Mouse (Mus musculus) spleen, adult 2 months (tissue): ENCODE measurements around the gene Dll4. TPM values are rescaled to one million over a fixed set of nuclear protein-coding genes. Genes with fewer than 3 reads are reported as not detected.

Experiments
- DNase-seq, 2 experiments: peaks; one replicate each; pipeline versions ENCODE4 v3.0.0 to v3.0.0-alpha.2; 2012 to 2021; ENCODE audit warnings: low spot score in 2 of 2, low read depth in 1 of 2
- H3K27ac ChIP-seq: fragments of 200-500 bp; 2 replicates; pipeline ENCODE4 v1.5.1; 2012; ENCODE audit warnings: low read length, inconsistent platforms; ENCODE audit not compliant: insufficient read depth
- H3K27me3 ChIP-seq: fragments of 200-500 bp; 2 replicates; pipeline ENCODE4 v1.6.1; 2012; ENCODE audit warnings: mild to moderate bottlenecking, moderate library complexity, low read length, inconsistent platforms; ENCODE audit not compliant: control insufficient read depth, insufficient read depth
- H3K36me3 ChIP-seq: fragments of 200-500 bp; 2 replicates; pipeline ENCODE4 v1.6.1; 2012; ENCODE audit warnings: mild to moderate bottlenecking, low read length, inconsistent platforms; ENCODE audit not compliant: control insufficient read depth, insufficient read depth
- H3K4me1 ChIP-seq: fragments of 200-500 bp; 2 replicates; pipeline ENCODE4 v1.6.1; 2011; ENCODE audit warnings: inconsistent platforms; ENCODE audit not compliant: control insufficient read depth, insufficient read depth, insufficient read length
- H3K4me3 ChIP-seq: fragments of 200-500 bp; 2 replicates; pipeline ENCODE4 v1.5.1; 2011; ENCODE audit warnings: mild to moderate bottlenecking, inconsistent platforms; ENCODE audit not compliant: insufficient read depth, insufficient read length; ENCODE audit errors: extremely low read depth
- CTCF ChIP-seq: fragments of 200-500 bp; IDR thresholded peaks from 2 replicates; pipeline ENCODE4 v1.5.1; 2011; ENCODE audit warnings: mild to moderate bottlenecking, inconsistent platforms; ENCODE audit not compliant: insufficient read depth, insufficient read length, insufficient replicate concordance; ENCODE audit errors: extremely low read depth
- POLR2A ChIP-seq: fragments of 200-500 bp; IDR thresholded peaks from 2 replicates; pipeline ENCODE4 v1.6.1; 2011; ENCODE audit warnings: low read depth, low read length, inconsistent platforms
- WGBS: fragments of 180-500 bp; shearing (Covaris S2); methylation state at CpG from one replicate; pipeline ENCODE4 v1.1.7; 2018; 5-methylcytosine and 5-hydroxymethylcytosine counted together
- polyA plus RNA-seq: library from polyadenylated mRNA; depleted of rRNA; stranded (reverse); fragments of >200 nt; gene quantifications from 2 replicates; pipeline ENCODE4 v1.2.3, GENCODE M21; 2012; rRNA removed

Dll4 gene
- polyA plus RNA-seq, 1 experiment, result 5.6 TPM

DNA sequence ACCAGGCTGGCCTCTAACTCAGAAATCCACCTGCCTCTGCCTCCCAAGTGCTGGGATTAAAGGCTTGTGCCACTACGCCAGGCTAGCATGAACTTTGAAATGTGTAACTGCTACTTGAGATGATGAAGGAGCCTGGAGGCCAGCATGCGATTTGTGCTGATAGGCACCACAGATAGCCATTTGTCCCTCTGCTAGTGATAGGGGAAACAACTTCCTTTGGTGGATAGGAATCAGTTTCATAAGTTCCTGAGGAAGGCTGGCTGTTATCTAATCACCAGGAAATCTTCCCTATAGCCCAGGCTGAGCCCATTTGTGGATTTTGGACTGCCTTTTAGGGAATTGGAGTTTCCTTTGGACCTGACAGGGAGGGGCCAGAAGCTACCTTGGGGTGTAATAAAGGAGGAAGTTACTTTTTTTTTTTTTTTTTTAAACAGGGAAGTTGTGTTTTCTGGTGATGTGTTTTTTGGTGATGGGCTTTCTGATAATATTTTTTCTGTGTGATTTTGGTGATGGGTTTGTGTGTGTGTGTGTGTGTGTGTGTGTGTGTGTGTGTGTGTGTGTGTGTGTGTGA, 34.2 kb downstream of the Dll4 start:
- TF ChIP-seq CTCF (no peak), POLR2A (no peak)
- 58% methylated on average over 2 of the region's 2 CpGs for WGBS
- H3K27ac ChIP-seq, result no peak overlapping the region
- no peaks in the 10 kb centered on the region for H3K27me3 ChIP-seq
- no peaks in the 10 kb centered on the region for H3K36me3 ChIP-seq
- H3K4me3 ChIP-seq, result no peak overlapping the region
- no peak for DNase-seq
- no peaks in the 10 kb centered on the region for H3K4me1 ChIP-seq

DNA sequence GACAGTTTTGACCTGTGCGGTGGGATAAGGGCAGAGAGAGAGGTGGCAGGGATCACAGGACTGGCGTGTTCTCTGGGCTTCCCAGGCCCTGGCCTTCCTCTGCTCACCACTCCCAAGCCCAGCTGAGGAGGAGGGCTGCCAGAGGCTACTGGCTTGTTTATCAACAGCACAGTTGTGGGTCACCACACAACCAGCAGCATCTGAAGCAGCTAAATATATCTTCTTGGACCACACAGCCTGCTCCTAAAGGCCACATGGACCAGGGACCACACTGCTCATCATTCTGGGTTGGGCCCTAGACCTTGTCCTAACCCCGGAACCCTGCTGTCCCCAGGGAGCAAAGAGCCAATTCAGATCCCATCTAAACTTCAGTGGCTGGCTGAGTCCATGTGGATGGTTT, 39.4 kb downstream of the Dll4 start:
- Histone ChIP-seq H3K36me3 (no peaks in the 10 kb centered on the region), H3K27me3 (no peaks in the 10 kb centered on the region), H3K4me3 (no peak overlapping the region), H3K27ac (no peak overlapping the region), H3K4me1 (no peaks in the 10 kb centered on the region)
- TF ChIP-seq POLR2A, result no peak
- TF ChIP-seq CTCF, result no peak
- no peak for DNase-seq
- WGBS, result 99% methylated on average over 3 of the region's 3 CpGs

DNA sequence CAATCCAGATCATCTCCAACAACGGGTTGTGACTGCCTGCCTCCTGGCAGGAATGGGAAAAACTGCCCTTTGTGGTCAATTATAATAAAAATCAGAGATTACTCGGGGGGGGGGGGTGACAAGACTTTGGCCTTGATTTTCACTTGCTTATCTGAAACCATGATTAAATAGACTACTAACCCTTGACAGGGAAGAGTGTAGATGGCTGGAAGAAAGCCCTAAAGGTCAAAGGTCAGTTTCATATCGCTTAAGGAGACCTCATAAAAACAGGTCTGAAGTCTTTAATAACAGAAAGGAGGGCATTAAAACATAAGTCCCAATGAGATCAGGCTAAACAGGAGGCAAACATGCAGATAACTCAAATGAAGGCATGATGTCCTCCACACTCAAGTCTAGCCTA, 41.8 kb downstream of the Dll4 start:
- H3K36me3 ChIP-seq, result peaks cover 3% of the 10 kb centered on the region
- TF ChIP-seq POLR2A, result no peak
- no peak for TF ChIP-seq CTCF
- no peak overlapping the region for H3K4me3 ChIP-seq
- no peak overlapping the region for H3K27ac ChIP-seq
- DNase-seq, result no peak
- H3K4me1 ChIP-seq, result no peaks in the 10 kb centered on the region
- H3K27me3 ChIP-seq, result no peaks in the 10 kb centered on the region
- 84% methylated on average over 3 of the region's 3 CpGs for WGBS

DNA sequence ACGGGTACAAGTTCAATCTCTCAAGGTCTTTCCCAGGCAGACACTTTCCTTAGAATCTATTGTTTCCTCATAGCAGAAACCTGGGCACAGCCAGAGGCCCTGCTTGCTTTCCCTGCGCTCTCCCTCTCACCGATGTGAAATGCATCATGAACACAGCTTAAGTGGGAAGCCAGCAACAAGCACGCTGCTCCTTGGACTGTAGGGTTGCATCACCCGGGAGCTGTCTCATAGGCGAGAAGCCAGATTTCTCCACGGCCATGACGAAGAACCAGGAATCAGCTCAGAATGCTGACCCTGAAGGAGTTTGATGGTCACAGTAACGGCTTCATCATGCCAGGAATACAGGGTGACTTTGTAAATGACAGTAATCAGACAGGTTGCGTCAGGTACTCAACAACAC, 44.5 kb downstream of the Dll4 start:
- Histone ChIP-seq H3K36me3 (peaks cover 12% of the 10 kb centered on the region), H3K27ac (no peak overlapping the region), H3K4me1 (no peaks in the 10 kb centered on the region), H3K27me3 (no peaks in the 10 kb centered on the region), H3K4me3 (no peak overlapping the region)
- TF ChIP-seq POLR2A, result no peak
- TF ChIP-seq CTCF, result no peak
- DNase-seq, result no peak
- WGBS, result 89% methylated on average over 10 of the region's 10 CpGs

DNA sequence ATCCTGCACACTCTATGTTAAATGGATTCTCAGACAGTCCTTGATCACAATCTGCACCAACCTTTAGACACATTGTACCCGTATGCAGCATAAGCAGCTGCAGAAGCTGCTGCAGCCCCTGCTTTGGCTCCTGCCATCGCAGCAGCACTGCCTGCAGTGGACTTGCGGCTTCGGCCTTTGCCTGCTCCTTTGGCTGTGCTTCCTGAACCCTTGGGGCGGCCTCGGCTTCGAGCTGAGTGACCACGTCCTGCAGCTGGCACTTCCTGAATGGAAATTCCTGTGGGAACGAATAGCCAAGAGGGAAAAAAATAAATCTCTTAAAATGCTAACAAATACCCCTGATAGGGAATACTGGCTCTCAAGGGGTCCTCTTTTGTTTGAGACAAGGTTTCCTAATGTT, 51.7 kb downstream of the Dll4 start:
- H3K36me3 ChIP-seq, result peaks cover 39% of the 10 kb centered on the region
- no peak for DNase-seq
- WGBS, result 84% methylated on average over 9 of the region's 9 CpGs
- TF ChIP-seq CTCF, result no peak
- no peak for TF ChIP-seq POLR2A
- H3K4me1 ChIP-seq, result no peaks in the 10 kb centered on the region
- H3K4me3 ChIP-seq, result no peak overlapping the region
- H3K27ac ChIP-seq, result no peak overlapping the region
- H3K27me3 ChIP-seq, result no peaks in the 10 kb centered on the region

DNA sequence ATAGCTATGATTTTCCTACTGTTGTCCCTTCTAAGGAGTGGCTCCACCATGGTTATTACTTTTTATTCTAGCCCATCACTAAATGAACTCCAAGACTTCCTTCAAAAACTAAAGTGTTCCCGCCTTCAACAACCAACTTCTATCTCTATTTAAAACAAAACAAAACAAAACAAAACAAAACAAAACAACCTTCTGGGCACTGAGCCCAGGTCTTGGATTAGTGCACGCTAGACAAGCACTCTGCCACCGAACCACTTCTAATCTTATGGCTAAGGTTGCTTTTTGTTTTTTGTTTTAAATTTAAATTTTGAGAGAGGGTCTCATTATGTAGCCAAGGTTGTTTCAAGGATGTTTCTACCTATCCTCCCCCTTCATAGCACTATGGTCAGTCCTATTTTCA, 52.2 kb downstream of the Dll4 start:
- TF ChIP-seq POLR2A (no peak), CTCF (no peak)
- 91% methylated on average over 3 of the region's 3 CpGs for WGBS
- Histone ChIP-seq H3K4me3 (no peak overlapping the region), H3K27me3 (no peaks in the 10 kb centered on the region), H3K4me1 (no peaks in the 10 kb centered on the region), H3K36me3 (peaks cover 39% of the 10 kb centered on the region), H3K27ac (no peak overlapping the region)
- no peak for DNase-seq

DNA sequence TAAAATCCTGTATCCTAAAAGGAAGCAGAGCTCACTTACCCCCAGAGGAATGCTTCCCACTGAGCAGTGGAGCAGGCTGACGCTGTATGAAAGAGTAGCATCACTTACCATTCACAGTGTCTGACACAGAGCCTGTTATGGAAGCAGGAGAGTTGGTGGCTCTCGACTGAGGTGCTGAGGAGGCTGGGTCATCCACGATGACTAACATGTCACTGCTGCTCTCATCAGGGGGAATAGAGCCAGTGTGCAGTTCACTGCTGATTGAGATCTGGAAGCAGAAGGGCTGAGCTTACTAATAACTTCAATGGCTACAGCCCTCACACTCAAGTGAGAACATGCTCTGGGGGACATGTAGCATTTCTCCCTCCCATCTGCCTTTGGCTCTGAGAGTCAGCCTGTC, 53.9 kb downstream of the Dll4 start:
- TF ChIP-seq POLR2A, result no peak
- no peak for TF ChIP-seq CTCF
- H3K4me3 ChIP-seq, result no peak overlapping the region
- no peak for DNase-seq
- no peaks in the 10 kb centered on the region for H3K4me1 ChIP-seq
- no peaks in the 10 kb centered on the region for H3K27me3 ChIP-seq
- peaks cover 39% of the 10 kb centered on the region for H3K36me3 ChIP-seq
- no peak overlapping the region for H3K27ac ChIP-seq
- 85% methylated on average over 3 of the region's 3 CpGs for WGBS

Other genes starting within 250 kb of the Dll4 start
- 5.0 and 6.4 TPM in 2 replicates for gene Rad51, start 213.0 kb upstream of the Dll4 start, polyA plus RNA-seq
- gene Rmdn3, start 168.8 kb upstream of the Dll4 start, polyA plus RNA-seq, result 10.1 and 12.7 TPM in 2 replicates
- 3.2 and 4.2 TPM in 2 replicates for gene Gchfr, start 158.0 kb upstream of the Dll4 start, polyA plus RNA-seq
- gene Gm14137, start 151.3 kb upstream of the Dll4 start, polyA plus RNA-seq, result 0.09 and 0.26 TPM in 2 replicates
- gene Zfyve19, start 117.2 kb upstream of the Dll4 start, polyA plus RNA-seq, result 23.7 and 42.8 TPM in 2 replicates
- 2.9 and 3.5 TPM in 2 replicates for gene Dnajc17, start 117.0 kb upstream of the Dll4 start, polyA plus RNA-seq
- not detected in 2 replicates for gene Ppp1r14d, start 95.9 kb upstream of the Dll4 start, polyA plus RNA-seq
- 2.9 and 7.2 TPM in 2 replicates for gene Spint1, start 88.4 kb upstream of the Dll4 start, polyA plus RNA-seq
- 0.15 and 0.38 TPM in 2 replicates for gene Rhov, start 54.5 kb upstream of the Dll4 start, polyA plus RNA-seq
- gene Vps18, start 37.0 kb upstream of the Dll4 start, polyA plus RNA-seq, result 19.3 and 24.1 TPM in 2 replicates
- gene Chac1, start 25.4 kb downstream of the Dll4 start, polyA plus RNA-seq, result 1.9 and 2.9 TPM in 2 replicates
- 7.3 and 8.0 TPM in 2 replicates for gene Ino80, start 151.9 kb downstream of the Dll4 start, polyA plus RNA-seq
- 0.09 and 0.12 TPM in 2 replicates for gene Exd1, start 221.8 kb downstream of the Dll4 start, polyA plus RNA-seq
- gene Chp1, start 221.9 kb downstream of the Dll4 start, polyA plus RNA-seq, result 34.9 and 39.0 TPM in 2 replicates